Mouse (Mus musculus): ENCODE measurements around the gene Nkx6-1. TPM values are rescaled to one million over a fixed set of nuclear protein-coding genes. Genes with fewer than 3 reads are reported as not detected.

The Nkx6-1 gene
- polyA plus RNA-seq, 1 experiment = not detected

DNA sequence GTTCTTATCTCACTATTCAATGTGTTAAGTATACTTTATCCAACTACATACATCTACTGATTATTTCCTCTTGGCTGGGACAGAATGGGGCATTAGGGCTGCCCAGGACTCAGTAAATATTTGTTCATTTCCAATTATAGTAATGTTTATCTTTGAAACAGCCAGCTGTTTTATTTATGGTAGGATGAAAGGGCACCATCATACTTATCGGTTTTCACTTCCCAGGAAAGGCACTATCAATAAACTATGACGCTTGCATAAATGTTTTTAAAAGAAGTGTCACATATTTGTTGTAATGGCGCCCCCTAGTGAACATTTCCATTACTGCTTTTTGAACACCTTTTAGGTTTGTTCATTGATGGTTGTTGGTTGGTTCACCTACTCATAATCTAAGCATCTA is 35.8 kb upstream of the Nkx6-1 start:
- Histone ChIP-seq H3K27me3 (ENCODE audit: control insufficient read depth, insufficient read depth, insufficient read length) (no peaks in the 10 kb centered on the region), H3K79me2 (ENCODE audit: control insufficient read depth, insufficient read depth) (no peaks in the 10 kb centered on the region), H3K4me3 (no peak overlapping the region), H3K36me3 (ENCODE audit: control insufficient read depth, insufficient read depth) (no peaks in the 10 kb centered on the region), H3ac (ENCODE audit: control insufficient read depth, insufficient read length) (no peak overlapping the region), H3K4me2 (ENCODE audit: low read depth) (no peak overlapping the region)
- TF ChIP-seq MYOD1 (IDR thresholded peaks at IDR 0.05; ENCODE audit: control insufficient read depth in 1 of 3, insufficient read length in 2 of 3, low read depth in 2 of 3) (no peak), CEBPB (IDR thresholded peaks at IDR 0.05; ENCODE audit: insufficient read depth, poor library complexity, severe bottlenecking) (no peak), POLR2AphosphoS2 (IDR thresholded peaks at IDR 0.05; ENCODE audit: insufficient read length, low read depth) (no peak), USF1 (IDR thresholded peaks at IDR 0.05; ENCODE audit: low read depth) (no peak), MAX (IDR thresholded peaks at IDR 0.05; ENCODE audit: low read depth) (no peak), REST (IDR thresholded peaks at IDR 0.05; ENCODE audit: insufficient read depth, insufficient read length) (no peak), POLR2A (IDR thresholded peaks at IDR 0.05; ENCODE audit: insufficient read length, low read depth) (no peak), SRF (IDR thresholded peaks at IDR 0.05; ENCODE audit: control insufficient read depth, insufficient read length, low read depth) (no peak), TCF12 (IDR thresholded peaks at IDR 0.05; ENCODE audit: insufficient read depth, poor library complexity, severe bottlenecking) (no peak), E2F4 (IDR thresholded peaks at IDR 0.05; ENCODE audit: insufficient read depth) (no peak), TCF3 (IDR thresholded peaks at IDR 0.05; ENCODE audit: insufficient read length, low read depth) (no peak), MYOG (IDR thresholded peaks at IDR 0.05; ENCODE audit: control insufficient read depth in 1 of 3, insufficient read depth in 1 of 3, insufficient read length in 2 of 3, low read depth in 2 of 3) (no peak)

DNA sequence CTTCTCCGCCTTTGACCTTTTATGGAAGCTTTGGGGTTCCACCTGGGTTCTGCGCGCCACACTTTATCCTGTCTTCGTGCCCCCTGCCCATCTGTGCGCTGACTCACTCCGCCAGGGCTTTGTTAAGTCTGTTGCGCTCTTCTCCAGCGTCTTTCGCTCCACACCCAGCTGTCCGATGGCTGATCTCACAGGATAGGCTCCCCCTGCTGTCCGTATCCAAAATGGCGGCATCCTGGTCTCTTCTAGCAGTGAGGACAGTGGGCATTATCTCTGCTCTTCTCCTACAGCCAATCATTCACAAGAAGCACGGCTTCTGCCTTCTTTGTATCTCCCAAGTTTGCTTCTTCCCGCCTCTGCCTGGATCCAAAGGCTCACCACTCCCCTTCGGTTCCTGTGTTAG is 23.8 kb upstream of the Nkx6-1 start:
- Histone ChIP-seq H3K36me3 (ENCODE audit: control insufficient read depth, insufficient read depth) (no peaks in the 10 kb centered on the region), H3ac (ENCODE audit: control insufficient read depth, insufficient read length) (no peak overlapping the region), H3K4me2 (ENCODE audit: low read depth) (no peak overlapping the region), H3K27me3 (ENCODE audit: control insufficient read depth, insufficient read depth, insufficient read length) (peaks cover 16% of the 10 kb centered on the region), H3K4me3 (no peak overlapping the region), H3K79me2 (ENCODE audit: control insufficient read depth, insufficient read depth) (no peaks in the 10 kb centered on the region)
- TF ChIP-seq MYOD1 (IDR thresholded peaks at IDR 0.05; ENCODE audit: control insufficient read depth in 1 of 3, insufficient read length in 2 of 3, low read depth in 2 of 3) (no peak), MYOG (IDR thresholded peaks at IDR 0.05; ENCODE audit: control insufficient read depth in 1 of 3, insufficient read depth in 1 of 3, insufficient read length in 2 of 3, low read depth in 2 of 3) (no peak)

DNA sequence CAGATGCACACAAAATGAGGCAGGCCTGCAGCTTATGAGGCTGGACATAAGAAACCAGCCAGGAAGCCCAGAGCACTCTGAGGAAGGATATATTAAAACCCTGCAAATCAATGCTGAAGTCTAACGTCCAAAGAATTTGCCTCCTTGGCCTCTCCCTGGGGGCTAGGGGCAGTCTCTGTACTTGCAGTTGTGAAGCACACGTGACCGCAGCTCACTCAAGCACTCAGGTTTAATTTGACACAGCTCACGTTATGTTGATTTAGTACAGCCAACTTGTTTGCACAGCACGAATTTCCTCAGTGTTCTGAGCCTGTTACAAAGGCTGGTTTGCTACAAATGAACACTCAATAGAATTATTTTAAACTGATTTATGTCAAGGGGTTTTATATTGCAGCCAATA is 18.5 kb upstream of the Nkx6-1 start:
- TF ChIP-seq CEBPB (IDR thresholded peaks at IDR 0.05; ENCODE audit: insufficient read depth, poor library complexity, severe bottlenecking) = no peak
- TF ChIP-seq USF1 (IDR thresholded peaks at IDR 0.05; ENCODE audit: low read depth) = no peak
- no peak for TF ChIP-seq MYOD1 (IDR thresholded peaks at IDR 0.05; ENCODE audit: control insufficient read depth in 1 of 3, insufficient read length in 2 of 3, low read depth in 2 of 3)
- TF ChIP-seq E2F4 (IDR thresholded peaks at IDR 0.05; ENCODE audit: insufficient read depth) = no peak
- no peak for TF ChIP-seq POLR2AphosphoS2 (IDR thresholded peaks at IDR 0.05; ENCODE audit: insufficient read length, low read depth)
- no peak for TF ChIP-seq SRF (IDR thresholded peaks at IDR 0.05; ENCODE audit: control insufficient read depth, insufficient read length, low read depth)
- TF ChIP-seq TCF3 (IDR thresholded peaks at IDR 0.05; ENCODE audit: insufficient read length, low read depth) = no peak
- no peak for TF ChIP-seq MYOG (IDR thresholded peaks at IDR 0.05; ENCODE audit: control insufficient read depth in 1 of 3, insufficient read depth in 1 of 3, insufficient read length in 2 of 3, low read depth in 2 of 3)
- no peak for TF ChIP-seq MAX (IDR thresholded peaks at IDR 0.05; ENCODE audit: low read depth)
- TF ChIP-seq TCF12 (IDR thresholded peaks at IDR 0.05; ENCODE audit: insufficient read depth, poor library complexity, severe bottlenecking) = no peak
- TF ChIP-seq REST (IDR thresholded peaks at IDR 0.05; ENCODE audit: insufficient read depth, insufficient read length) = no peak
- no peak for TF ChIP-seq POLR2A (IDR thresholded peaks at IDR 0.05; ENCODE audit: insufficient read length, low read depth)
- Histone ChIP-seq H3K79me2 (ENCODE audit: control insufficient read depth, insufficient read depth) (no peaks in the 10 kb centered on the region), H3K27me3 (ENCODE audit: control insufficient read depth, insufficient read depth, insufficient read length) (peaks cover 9% of the 10 kb centered on the region), H3K36me3 (ENCODE audit: control insufficient read depth, insufficient read depth) (no peaks in the 10 kb centered on the region), H3K4me2 (ENCODE audit: low read depth) (no peak overlapping the region), H3K4me3 (no peak overlapping the region), H3ac (ENCODE audit: control insufficient read depth, insufficient read length) (no peak overlapping the region)

DNA sequence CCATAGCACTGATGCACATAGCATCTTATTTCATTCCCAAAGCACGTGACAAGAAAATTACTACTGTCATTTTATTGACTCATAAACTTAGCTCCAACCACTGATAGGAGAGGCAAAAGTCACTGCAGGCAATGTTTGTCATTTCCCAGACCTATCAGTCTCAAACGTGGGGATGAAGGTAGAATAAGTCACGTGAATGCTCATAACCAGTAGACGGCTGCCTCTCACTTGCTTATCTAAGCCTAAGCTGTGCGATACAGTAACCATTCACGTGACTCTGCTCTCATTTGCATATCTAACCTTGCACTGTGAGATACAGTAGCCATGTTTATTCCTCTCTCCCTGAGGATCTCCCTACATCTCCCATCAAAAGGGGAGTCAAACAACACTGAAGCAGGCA is 15.5 kb upstream of the Nkx6-1 start:
- Histone ChIP-seq H3K4me3 (no peak overlapping the region), H3K79me2 (ENCODE audit: control insufficient read depth, insufficient read depth) (no peaks in the 10 kb centered on the region), H3K36me3 (ENCODE audit: control insufficient read depth, insufficient read depth) (no peaks in the 10 kb centered on the region), H3K4me2 (ENCODE audit: low read depth) (no peak overlapping the region), H3K27me3 (ENCODE audit: control insufficient read depth, insufficient read depth, insufficient read length) (peaks cover 5% of the 10 kb centered on the region), H3ac (ENCODE audit: control insufficient read depth, insufficient read length) (no peak overlapping the region)
- TF ChIP-seq TCF12 (IDR thresholded peaks at IDR 0.05; ENCODE audit: insufficient read depth, poor library complexity, severe bottlenecking) (no peak), TCF3 (IDR thresholded peaks at IDR 0.05; ENCODE audit: insufficient read length, low read depth) (no peak), SRF (IDR thresholded peaks at IDR 0.05; ENCODE audit: control insufficient read depth, insufficient read length, low read depth) (no peak), MYOG (IDR thresholded peaks at IDR 0.05; ENCODE audit: control insufficient read depth in 1 of 3, insufficient read depth in 1 of 3, insufficient read length in 2 of 3, low read depth in 2 of 3) (no peak), E2F4 (IDR thresholded peaks at IDR 0.05; ENCODE audit: insufficient read depth) (no peak)

DNA sequence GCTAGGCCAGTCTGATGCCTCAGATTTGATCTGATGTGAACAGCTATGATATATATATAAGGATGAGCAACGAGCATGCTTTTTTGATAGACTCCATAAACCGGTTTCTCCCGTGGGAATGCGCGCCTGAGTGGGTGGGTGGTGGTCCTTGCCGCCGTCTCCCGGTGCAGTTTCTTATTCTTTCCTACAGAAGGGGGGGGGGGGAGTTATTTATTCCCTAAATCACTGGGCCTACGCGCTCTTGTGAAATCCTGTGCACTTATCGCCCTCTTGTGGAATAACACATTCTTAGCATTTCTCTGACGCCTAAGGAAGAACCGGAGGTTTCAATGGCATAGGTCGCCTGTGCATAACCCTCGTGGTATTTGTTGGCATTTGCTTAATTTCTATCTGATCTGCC is 4.6 kb upstream of the Nkx6-1 start:
- H3K4me3 ChIP-seq = no peak overlapping the region
- TF ChIP-seq TCF3 (IDR thresholded peaks at IDR 0.05; ENCODE audit: insufficient read length, low read depth) = no peak

More for the DNA sequence above, 4.6 kb upstream of the Nkx6-1 start:
- Histone ChIP-seq H3K27me3 (ENCODE audit: control insufficient read depth, insufficient read depth, insufficient read length) (peaks cover 37% of the 10 kb centered on the region), H3ac (ENCODE audit: control insufficient read depth, insufficient read length) (no peak overlapping the region), H3K4me2 (ENCODE audit: low read depth) (no peak overlapping the region), H3K79me2 (ENCODE audit: control insufficient read depth, insufficient read depth) (no peaks in the 10 kb centered on the region), H3K36me3 (ENCODE audit: control insufficient read depth, insufficient read depth) (no peaks in the 10 kb centered on the region)
